ENCODE assay signal across 23 mouse cellular contexts in genomic region chr9:120741521-120741920, GRCm38 (mm10).
DNase-seq lines count a peak whose midpoint lies in the region; ATAC-seq and TF ChIP-seq lines count a peak whose summit lies in the region.
"Had no signal": no experiment of that assay in that cellular context is flagged by ENCODE, and none has a peak within 500 bp of the region (broad histone marks: within the 10 kb centered on the region; RNA-seq: fewer than 3 reads in every experiment).

No protein-coding gene starts in this region.

- H3K4me3 ChIP-seq in embryonic facial prominence, embryonic 10.5 days = no peak overlapping the region
- no peak overlapping the region for H3K4me3 ChIP-seq in intestine, postnatal 0 days (ENCODE audit: low read depth, low read length)
- H3K4me3 ChIP-seq in midbrain, postnatal 0 days (ENCODE audit: low read depth, low read length) = no peak overlapping the region
- H3K4me3 ChIP-seq: embryonic facial prominence, embryonic 15.5 days; erythroblast, embryonic 14.5 days; forebrain, embryonic 10.5 days; heart, embryonic 10.5 days; hindbrain, embryonic 13.5 days had no signal

- ATAC-seq in intestine, postnatal 0 days = no peak
- ATAC-seq in midbrain, postnatal 0 days (ENCODE audit: low FRiP score) = no peak
- ATAC-seq: CD4-positive, CD25-positive, alpha-beta regulatory T cell, adult 4 months; forebrain, embryonic 14.5 days; hindbrain, postnatal 0 days had no signal

- 90% methylated on average over 2 of the region's 2 CpGs for WGBS in embryonic facial prominence, embryonic 10.5 days
- WGBS in intestine, postnatal 0 days = 71% methylated on average over 2 of the region's 2 CpGs
- 73% methylated on average over 2 of the region's 2 CpGs for WGBS in midbrain, postnatal 0 days

- no peaks in the 10 kb centered on the region for H3K36me3 ChIP-seq in embryonic facial prominence, embryonic 10.5 days (replicated peaks)
- no peaks in the 10 kb centered on the region for H3K36me3 ChIP-seq in intestine, postnatal 0 days (ENCODE audit: control insufficient read depth, insufficient read depth)
- H3K36me3 ChIP-seq in midbrain, postnatal 0 days (ENCODE audit: insufficient read depth, low read length) = no peaks in the 10 kb centered on the region
- H3K36me3 ChIP-seq: embryonic facial prominence, embryonic 15.5 days; forebrain, embryonic 10.5 days; G1E; heart, embryonic 10.5 days; hindbrain, embryonic 13.5 days had no signal

- TF ChIP-seq CTCF in intestine, postnatal 0 days (IDR thresholded peaks at IDR 0.05; ENCODE audit: low read depth) = no peak
- no peak for TF ChIP-seq CTCF in midbrain, postnatal 0 days (IDR thresholded peaks at IDR 0.05)

- DNase-seq in adrenal gland, adult 2 months = peak; percentile 56
- no peak for DNase-seq in adrenal gland, adult 8-10 months
- peak; percentile 15 for DNase-seq in urinary bladder, postnatal 14 days (ENCODE audit: low spot score)
- no peak for DNase-seq in urinary bladder, adult 2 months (ENCODE audit: low spot score)
- DNase-seq in adrenal gland, postnatal 14 days = peak; percentile 44
- no peak for DNase-seq in embryonic facial prominence, embryonic 10.5 days (ENCODE audit: low spot score)
- DNase-seq in midbrain, postnatal 0 days (ENCODE audit: low spot score) = no peak
- DNase-seq: B cell, adult 2 months; cerebellum, adult 2 months; gastrocnemius, postnatal 36 days; heart, adult 11 months; heart, postnatal 14 days; kidney, adult 2 months had no signal

- no peak overlapping the region; the same call in 1 of the 2 replicates for H3K27ac ChIP-seq in embryonic facial prominence, embryonic 10.5 days (replicated peaks)
- no peak overlapping the region for H3K27ac ChIP-seq in intestine, postnatal 0 days (ENCODE audit: low read depth, low read length)
- no peak overlapping the region for H3K27ac ChIP-seq in midbrain, postnatal 0 days (ENCODE audit: low read depth, low read length)
- H3K27ac ChIP-seq: embryonic facial prominence, embryonic 15.5 days; forebrain, embryonic 10.5 days; heart, embryonic 10.5 days; hindbrain, embryonic 13.5 days; hindbrain, postnatal 0 days had no signal

- no peaks in the 10 kb centered on the region for H3K27me3 ChIP-seq in embryonic facial prominence, embryonic 10.5 days (replicated peaks; ENCODE audit: low read depth, poor library complexity, severe bottlenecking)
- H3K27me3 ChIP-seq in intestine, postnatal 0 days (replicated peaks; ENCODE audit: control insufficient read depth, insufficient read depth, low read length) = no peaks in the 10 kb centered on the region
- H3K27me3 ChIP-seq in midbrain, postnatal 0 days (ENCODE audit: insufficient read depth, low read length) = no peaks in the 10 kb centered on the region
- H3K27me3 ChIP-seq: embryonic facial prominence, embryonic 15.5 days; hindbrain, embryonic 13.5 days had no signal

- peaks cover 44% of the 10 kb centered on the region for H3K4me1 ChIP-seq in embryonic facial prominence, embryonic 10.5 days
- no peaks in the 10 kb centered on the region; the same call in 1 of the 2 replicates for H3K4me1 ChIP-seq in intestine, postnatal 0 days (replicated peaks; ENCODE audit: control insufficient read depth, insufficient read depth, low read length)
- no peaks in the 10 kb centered on the region for H3K4me1 ChIP-seq in midbrain, postnatal 0 days (ENCODE audit: insufficient read depth, low read length)

- no peaks in the 10 kb centered on the region for H3K9me3 ChIP-seq in embryonic facial prominence, embryonic 10.5 days
- no peaks in the 10 kb centered on the region for H3K9me3 ChIP-seq in intestine, postnatal 0 days (ENCODE audit: control insufficient read depth)
- no peaks in the 10 kb centered on the region for H3K9me3 ChIP-seq in midbrain, postnatal 0 days (ENCODE audit: low read length)
- H3K9me3 ChIP-seq: embryonic facial prominence, embryonic 15.5 days; forebrain, embryonic 10.5 days; G1E; heart, embryonic 10.5 days; hindbrain, embryonic 13.5 days had no signal

- no peak overlapping the region for H3K9ac ChIP-seq in intestine, postnatal 0 days (ENCODE audit: low read depth, low read length)
- no peak overlapping the region for H3K9ac ChIP-seq in midbrain, postnatal 0 days (replicated peaks; ENCODE audit: low read length, poor library complexity, severe bottlenecking)
- H3K9ac ChIP-seq: embryonic facial prominence, embryonic 15.5 days; hindbrain, embryonic 13.5 days had no signal

- no peak overlapping the region for H3K4me2 ChIP-seq in intestine, postnatal 0 days (replicated peaks; ENCODE audit: low read depth)
- H3K4me2 ChIP-seq in midbrain, postnatal 0 days (ENCODE audit: low read depth, low read length, poor library complexity, severe bottlenecking) = no peak overlapping the region
- H3K4me2 ChIP-seq: embryonic facial prominence, embryonic 15.5 days; hindbrain, embryonic 13.5 days had no signal

Comparison
In these comparisons a context has a peak if more than half of its experiments do, and no peak if none do; other contexts are left out.
1. DNase-seq: peak in adrenal gland, adult 2 months (single experiment), urinary bladder, postnatal 14 days (single experiment) and adrenal gland, postnatal 14 days (single experiment); none in adrenal gland, adult 8-10 months (single experiment), urinary bladder, adult 2 months (single experiment), embryonic facial prominence, embryonic 10.5 days (single experiment) and midbrain, postnatal 0 days (single experiment).